Mouse (Mus musculus): ENCODE data around the gene H2-M10.4.
"Not testable (repeated sequence)": the region's sequence is repeated elsewhere in the genome, so short reads cannot be mapped to it uniquely, and the experiment has no call there.

The H2-M10.4 gene

GRCm38 (mm10) chr17:36462234-36462633 is at the start of gene H2-M10.4:
Gene H2-M10.4 (minus strand): TSS chr17:36462334.
- DNase-seq = no peak

GRCm38 (mm10) chr17:36503910-36504309 is 41.8 kb upstream of the H2-M10.4 start:
- DNase-seq = no peak

DNA sequence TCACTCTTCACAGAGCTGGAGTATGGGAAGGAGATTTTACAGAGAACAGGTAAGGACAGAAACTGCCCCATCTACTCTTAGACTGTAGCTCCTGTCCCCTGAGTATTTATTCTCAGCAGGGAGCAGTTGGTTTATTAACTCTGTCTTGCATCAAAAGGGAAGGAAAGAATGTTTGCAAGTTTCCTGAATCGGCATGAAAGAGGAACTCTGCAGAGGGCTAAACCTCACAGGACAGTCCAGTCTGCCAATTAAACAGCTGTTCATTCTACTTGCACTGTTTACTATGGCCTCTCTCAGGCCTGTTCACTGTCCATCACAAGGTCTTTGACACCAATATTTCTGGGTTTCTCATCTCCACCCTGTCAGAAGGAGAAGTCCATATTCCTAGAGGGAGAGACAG is 38.3 kb upstream of the H2-M10.4 start:
- no peak for DNase-seq

GRCm38 (mm10) chr17:36488181-36488580 is 26.0 kb upstream of the H2-M10.4 start:
- DNase-seq = not testable (repeated sequence)

- DNase-seq = no peak
These were observed 24.6 kb upstream of the H2-M10.4 start for GRCm38 (mm10) chr17:36486687-36487230.

DNA sequence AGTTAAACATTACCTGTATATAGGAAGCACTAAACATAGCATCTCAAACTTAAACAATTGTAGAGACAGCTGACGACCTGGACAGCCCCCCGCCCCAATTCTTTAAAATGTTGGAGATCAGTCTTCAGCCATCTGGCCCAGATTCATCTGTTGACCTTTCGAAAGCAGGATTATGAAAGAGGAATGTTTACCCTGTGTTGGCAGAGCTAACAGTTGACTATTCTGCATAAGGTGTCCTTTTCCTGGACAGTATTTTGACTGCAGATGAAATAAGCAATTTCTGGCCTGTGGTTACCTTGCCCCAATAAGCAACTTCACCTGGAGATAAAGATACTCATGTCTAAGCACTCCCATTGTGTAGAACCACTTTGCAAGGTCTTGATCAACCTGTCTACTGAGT is 21.7 kb upstream of the H2-M10.4 start:
- DNase-seq = no peak

GRCm38 (mm10) chr17:36456260-36456659 is 5.9 kb downstream of the H2-M10.4 start:
- no peak for DNase-seq

GRCm38 (mm10) chr17:36431411-36431810 is 30.7 kb downstream of the H2-M10.4 start:
- DNase-seq = no peak

DNA sequence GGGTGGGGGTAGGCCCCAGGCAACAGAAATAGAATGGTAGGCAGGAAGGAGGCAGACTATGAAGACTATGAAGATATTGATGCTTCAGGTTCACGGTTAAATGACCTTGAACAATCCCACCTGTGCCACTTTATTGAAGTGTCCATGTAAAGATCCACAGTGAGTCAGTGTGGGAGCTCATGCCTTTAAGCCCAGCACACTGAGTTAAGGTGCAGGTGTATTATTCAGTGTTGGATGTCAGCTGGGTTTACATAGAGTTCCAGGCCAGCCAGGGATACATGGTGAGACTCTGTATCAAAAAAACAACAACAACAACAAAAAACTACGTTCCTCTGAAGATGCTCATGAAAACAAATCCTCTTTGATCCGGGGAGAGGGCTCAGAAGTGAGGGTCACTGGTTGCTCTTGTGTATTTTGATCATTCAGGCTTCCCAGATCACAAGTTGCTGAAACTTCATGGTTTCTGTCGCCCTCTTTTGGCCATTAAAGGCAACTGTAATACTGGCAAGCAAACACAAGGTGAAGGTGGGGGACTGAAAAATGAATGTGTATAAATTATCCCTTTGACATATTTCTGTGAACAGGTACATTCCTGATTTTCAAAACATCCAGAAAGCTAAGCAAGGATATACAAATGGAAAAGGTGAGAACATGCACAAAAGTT is 43.9 kb downstream of the H2-M10.4 start:
- no peak for DNase-seq

- DNase-seq = no peak
These were observed 44.7 kb downstream of the H2-M10.4 start for GRCm38 (mm10) chr17:36417416-36417815.

- DNase-seq = no peak
These were observed 46.7 kb downstream of the H2-M10.4 start for GRCm38 (mm10) chr17:36415407-36415806.

- DNase-seq = no peak
These were observed 47.8 kb downstream of the H2-M10.4 start for GRCm38 (mm10) chr17:36414361-36414760.

All from liver (tissue).